Mouse (Mus musculus) kidney, postnatal 14 days (tissue): ENCODE results near the gene Hprt.

Experiments used
- DNase-seq: peaks from one replicate; pipeline ENCODE4 v3.0.0; 2022; ENCODE audit warnings: mixed read lengths

Gene Hprt

GRCm38 (mm10) chrX:53045187-53045903 lies 57.4 kb downstream of the Hprt start:
- peak; percentile 74 for DNase-seq

GRCm38 (mm10) chrX:53046033-53046432 lies 58.1 kb downstream of the Hprt start:
- DNase-seq = no peak

- no peak for DNase-seq
These were observed 59.0 kb downstream of the Hprt start for GRCm38 (mm10) chrX:53046911-53047310.

DNA sequence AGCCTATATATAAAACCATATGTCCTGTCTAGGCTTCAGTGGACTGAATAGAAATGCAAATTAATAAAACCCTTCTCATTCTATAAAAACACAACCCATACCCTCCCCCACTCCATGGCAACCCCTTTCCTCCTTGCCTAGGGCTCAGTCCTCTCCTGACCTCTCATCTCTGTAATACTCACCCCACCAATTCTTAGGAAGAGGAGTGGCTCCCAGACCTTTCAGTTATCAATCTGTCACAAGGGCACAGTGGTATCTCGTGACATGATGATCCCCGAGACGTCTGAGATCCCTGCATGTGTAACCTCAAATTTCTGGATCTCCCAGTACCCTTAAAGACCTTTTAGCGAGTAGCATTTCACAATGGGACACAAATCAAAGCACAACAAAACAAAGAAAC lies 61.3 kb downstream of the Hprt start:
- no peak for DNase-seq

DNA sequence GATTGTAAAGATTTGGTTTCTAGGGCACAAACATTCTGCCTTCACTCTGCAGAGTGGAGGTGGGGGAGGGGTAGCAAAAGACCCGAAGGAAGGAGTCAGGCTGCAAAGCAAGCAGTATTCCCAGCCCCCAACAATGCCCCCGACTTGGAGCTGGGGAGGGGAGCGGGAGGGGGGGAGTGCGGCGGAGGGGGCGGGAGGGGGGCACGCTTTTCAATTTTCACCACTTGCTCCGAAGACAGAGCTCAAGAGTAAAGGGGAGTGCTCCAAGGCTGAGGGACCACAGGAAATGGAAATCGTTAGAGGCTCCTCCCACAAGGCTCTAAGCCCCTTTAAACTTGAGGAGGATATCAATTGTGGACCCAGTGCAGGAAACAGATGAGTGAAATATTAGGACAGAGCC lies 62.4 kb downstream of the Hprt start:
- no peak for DNase-seq

DNA sequence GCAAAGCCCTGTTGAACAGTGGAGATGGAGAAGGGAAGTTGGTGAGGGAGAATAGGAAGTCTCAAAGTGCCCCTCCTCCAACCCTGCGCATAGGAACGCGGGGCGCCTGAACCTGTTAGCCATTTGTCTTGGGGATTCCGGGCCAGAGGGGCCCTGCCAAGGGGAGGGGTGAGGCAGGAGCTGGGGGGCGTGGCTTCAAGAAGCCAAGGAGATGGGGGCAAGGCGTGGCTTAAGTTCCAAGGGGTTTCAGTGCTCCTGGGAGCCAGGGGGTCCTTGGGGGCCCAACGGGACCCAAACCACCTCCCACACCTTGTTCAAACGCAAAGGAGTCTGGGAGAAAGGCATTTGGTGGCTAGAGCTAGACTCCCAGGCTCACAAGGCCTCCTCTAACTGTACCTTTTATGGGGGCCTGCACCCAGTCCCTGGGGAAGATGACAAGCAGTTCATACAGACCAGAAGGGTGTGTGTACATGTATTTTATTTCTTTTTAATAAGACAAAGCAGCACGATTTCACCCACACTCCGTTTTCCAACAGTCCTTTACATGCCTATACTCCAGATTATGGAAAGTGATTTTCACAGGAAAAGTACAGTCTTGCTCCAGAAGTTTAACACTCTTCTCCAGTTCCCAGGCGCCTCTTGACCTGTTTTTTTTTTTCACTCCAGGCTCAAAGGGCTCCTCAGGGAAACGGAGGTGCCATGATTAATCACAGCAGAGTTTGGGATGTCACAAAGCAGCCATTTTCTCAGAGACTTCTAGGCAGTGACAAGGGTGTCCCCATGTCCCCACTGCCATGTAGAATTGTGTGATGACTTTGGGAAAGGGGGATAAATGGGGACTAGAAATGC lies 64.9 kb downstream of the Hprt start:
- DNase-seq = peak; percentile 39

GRCm38 (mm10) chrX:53053885-53054284 lies 65.9 kb downstream of the Hprt start:
- no peak for DNase-seq

- DNase-seq = no peak
These were observed 67.8 kb downstream of the Hprt start for GRCm38 (mm10) chrX:53055771-53056170.

DNA sequence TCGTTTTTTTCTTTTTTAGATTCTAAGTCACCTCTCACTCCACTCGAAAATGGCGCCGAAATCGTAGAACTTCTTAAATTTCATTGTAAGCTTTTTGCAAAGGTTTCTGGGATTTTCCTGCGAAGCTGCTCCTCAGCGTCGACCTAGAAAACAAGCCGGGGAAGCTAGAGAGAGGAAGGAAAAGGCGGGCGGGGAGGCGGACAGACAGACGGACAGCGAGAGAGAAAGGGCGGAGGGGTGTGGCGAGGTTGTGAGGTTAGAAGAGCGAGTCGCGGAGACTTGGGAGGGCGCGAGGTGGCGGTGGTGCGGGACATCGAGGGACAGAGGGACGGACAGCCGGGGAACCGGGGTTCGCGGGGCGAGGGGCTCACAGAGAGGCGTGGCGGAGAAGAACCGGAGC lies 68.7 kb downstream of the Hprt start:
- peak; percentile 55 for DNase-seq

- peak; percentile 95 for DNase-seq
These were observed 69.3 kb downstream of the Hprt start for GRCm38 (mm10) chrX:53057054-53057759.

DNA sequence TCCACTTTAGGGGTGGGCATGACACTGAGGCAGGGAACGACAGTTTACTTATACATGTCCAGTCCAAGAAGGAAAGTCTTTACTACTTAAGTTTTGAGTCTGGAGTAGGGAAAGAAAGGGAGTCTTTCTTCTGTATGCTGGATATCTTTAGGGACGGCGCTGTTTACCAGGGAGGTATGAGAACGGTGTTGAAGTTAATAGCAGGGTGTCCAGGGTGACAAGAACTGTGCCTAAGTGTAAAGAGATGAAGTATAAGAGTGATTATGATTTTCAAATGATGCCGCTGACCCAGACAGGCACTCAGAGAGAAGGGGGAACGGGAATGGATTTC lies 69.8 kb downstream of the Hprt start:
- DNase-seq = no peak

DNA sequence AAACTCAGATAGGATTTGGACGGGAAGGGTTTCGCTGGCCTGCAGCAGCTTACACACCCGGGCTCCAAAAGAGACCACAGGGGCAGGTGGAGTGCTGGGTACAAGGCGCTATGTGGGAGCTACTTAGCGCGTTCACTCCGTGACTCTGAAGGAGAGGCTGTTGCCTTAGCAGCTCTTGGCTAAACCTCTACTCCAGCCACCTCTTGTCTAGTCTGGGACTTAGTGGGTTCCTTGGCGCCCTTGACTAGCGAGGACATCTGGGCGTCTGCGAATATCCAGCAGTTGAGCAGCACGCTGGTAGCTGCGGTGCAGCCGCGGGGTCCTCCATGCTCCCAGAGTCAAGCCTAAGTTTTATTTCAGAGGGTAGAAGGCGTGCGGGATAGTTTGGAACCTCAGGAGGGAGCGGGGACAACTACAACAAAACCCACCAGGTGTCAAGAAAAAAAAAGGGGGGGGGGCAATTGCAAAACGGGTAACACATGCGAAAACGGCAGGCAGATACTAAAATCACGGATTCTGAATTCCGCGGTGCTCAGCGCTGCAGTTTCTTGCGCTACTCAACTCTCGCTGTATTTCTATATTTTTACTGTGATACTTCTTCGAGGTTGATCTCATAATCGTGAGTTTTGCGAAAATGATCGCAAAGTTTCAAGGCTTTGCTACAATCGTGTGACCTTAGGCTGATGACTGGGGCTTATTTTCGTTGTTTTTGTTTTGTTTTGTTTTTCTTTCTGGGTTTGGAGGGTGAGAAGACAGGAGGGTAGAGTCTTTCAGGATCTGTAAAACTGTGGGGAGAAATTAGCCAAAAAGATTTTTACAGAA lies 70.7 kb downstream of the Hprt start:
- no peak for DNase-seq

DNA sequence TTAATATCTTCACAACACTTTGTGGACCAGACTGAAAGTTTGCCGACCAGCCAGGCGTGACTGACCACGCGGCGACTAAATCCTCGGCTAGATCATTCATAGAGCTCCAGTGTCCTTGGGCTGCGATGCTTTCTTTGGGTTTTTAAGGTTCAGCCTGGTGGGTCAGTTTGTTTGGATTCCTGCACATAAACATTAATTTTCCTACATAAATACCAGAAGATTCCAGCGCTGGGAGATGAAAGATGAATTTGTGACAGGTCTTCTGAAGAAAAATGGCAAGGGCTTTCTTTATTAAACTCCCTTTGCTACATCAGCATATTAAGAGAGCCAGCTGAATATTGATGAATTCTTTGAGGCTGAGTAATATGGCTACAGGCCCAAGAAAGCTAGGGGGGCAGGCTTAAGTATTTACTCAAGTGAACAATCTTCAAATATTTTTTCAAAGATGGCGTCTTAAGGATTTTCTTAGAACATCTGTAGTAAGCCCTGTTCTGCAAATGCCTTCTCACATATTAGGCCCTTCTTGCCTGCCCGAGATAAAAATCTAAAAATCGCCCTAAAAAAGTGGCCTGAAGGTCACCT lies 71.6 kb downstream of the Hprt start:
- DNase-seq = no peak

GRCm38 (mm10) chrX:53064406-53064805 lies 76.5 kb downstream of the Hprt start:
- no peak for DNase-seq
